20 mouse cellular contexts compared by ENCODE assay signal in the genomic region with DNA sequence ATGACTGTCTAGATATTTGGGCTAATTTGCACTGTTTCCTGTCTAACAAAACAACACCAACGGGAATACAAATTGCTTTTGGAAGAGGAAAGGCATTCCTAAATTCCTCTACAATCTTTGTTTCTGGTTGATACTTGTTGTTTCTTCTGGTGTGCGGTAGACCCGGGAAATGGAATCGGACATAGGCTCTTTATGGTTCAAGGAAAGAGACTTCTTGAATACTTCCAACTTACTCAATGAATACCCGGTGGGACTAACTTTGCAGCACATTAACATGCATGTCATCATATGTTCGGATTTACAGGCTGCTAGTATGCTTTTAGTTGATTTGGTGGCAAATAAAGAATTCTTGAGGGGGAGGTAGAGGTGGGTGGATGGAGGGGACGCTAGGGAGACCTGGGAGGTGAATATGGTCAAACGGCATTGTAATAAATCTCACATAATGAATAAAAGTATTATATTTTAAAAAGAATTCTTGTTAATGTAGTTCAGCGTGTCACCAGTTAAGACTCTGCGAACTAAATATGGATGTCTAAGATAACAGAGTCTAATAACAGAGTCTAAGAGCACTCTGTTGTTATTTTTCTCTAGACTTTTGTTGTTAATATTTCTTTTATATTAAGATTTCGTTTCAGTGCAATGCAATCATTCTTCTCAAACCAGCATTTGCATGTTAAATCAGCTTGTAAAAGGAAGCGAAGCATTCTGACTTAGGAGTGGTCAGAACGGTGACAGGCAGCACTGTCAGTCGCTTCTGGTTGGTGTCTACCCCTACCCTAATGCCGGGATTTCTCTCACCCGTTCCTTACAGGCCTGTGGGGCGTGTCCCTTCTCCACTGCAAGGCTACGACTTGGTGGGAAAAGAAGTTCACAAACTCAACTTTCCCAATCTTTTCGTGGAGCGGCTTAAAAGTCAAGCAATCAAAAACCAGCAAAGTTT. TPM values are rescaled to one million over a fixed set of nuclear protein-coding genes. Genes with fewer than 3 reads are reported as not detected.
A peak's percentile ranks its signal among the peaks of the same experiment; 100 is the strongest.
DNase-seq lines count a peak whose midpoint lies in the region; ATAC-seq and TF ChIP-seq lines count a peak whose summit lies in the region.
"Had no signal": no experiment of that assay in that cellular context is flagged by ENCODE, and none has a peak within 500 bp of the region (broad histone marks: within the 10 kb centered on the region; RNA-seq: fewer than 3 reads in every experiment).

No protein-coding gene starts in this region.

- intact Hi-C loops in heart, postnatal 36 days (cut with DNase I), result no loop called here

- WGBS in heart, postnatal 0 days, result 3% methylated on average over 20 of the region's 20 CpGs
- WGBS in midbrain, embryonic 12.5 days, result 1% methylated on average over 20 of the region's 20 CpGs
- 3% methylated on average over 20 of the region's 20 CpGs for WGBS in midbrain, embryonic 16.5 days
- 4% methylated on average over 20 of the region's 20 CpGs for WGBS in forebrain, embryonic 12.5 days

- DNase-seq in heart, postnatal 0 days (ENCODE audit: low spot score), result peak; percentile 20
- DNase-seq in heart, postnatal 36 days, result no peak
- DNase-seq in retina, postnatal 1 day, result peak; percentile 58
- no peak for DNase-seq in layer of hippocampus, adult 9-11 months
- DNase-seq in layer of hippocampus, adult 18-20 months (ENCODE audit: low spot score in 2 of 2), result no peak
- DNase-seq: adrenal gland, postnatal 25 days; gastrocnemius, postnatal 10 days; heart, postnatal 4 days; kidney, adult 8-10 months; liver, postnatal 0 days; right cerebral cortex, adult 18-20 months had no signal

- no peak for ATAC-seq in heart, postnatal 0 days (ENCODE audit: insufficient read depth, low read depth)
- no peak for ATAC-seq in midbrain, embryonic 12.5 days (ENCODE audit: low FRiP score, low read depth)
- ATAC-seq in midbrain, embryonic 16.5 days, result no peak
- ATAC-seq in forebrain, embryonic 12.5 days (ENCODE audit: low FRiP score), result no peak
- ATAC-seq: liver, postnatal 0 days had no signal

- H3K4me2 ChIP-seq in heart, postnatal 0 days (ENCODE audit: low read depth, low read length), result no peak overlapping the region
- H3K4me2 ChIP-seq in midbrain, embryonic 12.5 days (replicated peaks), result 0 out of 2 replicates have a peak overlapping the region, but pooled peaks have one; percentile 9
- no peak overlapping the region for H3K4me2 ChIP-seq in midbrain, embryonic 16.5 days (ENCODE audit: low read length)
- peak overlapping the region; percentile 55 for H3K4me2 ChIP-seq in forebrain, embryonic 12.5 days

- TF ChIP-seq CTCF in heart, postnatal 0 days (IDR thresholded peaks at IDR 0.05; ENCODE audit: low read depth), result no peak

- peaks cover 96% of the 10 kb centered on the region for H3K27me3 ChIP-seq in heart, postnatal 0 days (ENCODE audit: control insufficient read depth, insufficient read depth, low read length)
- peaks cover 85% of the 10 kb centered on the region for H3K27me3 ChIP-seq in midbrain, embryonic 12.5 days
- peaks cover 48% of the 10 kb centered on the region for H3K27me3 ChIP-seq in midbrain, embryonic 16.5 days (ENCODE audit: control insufficient read depth, insufficient read depth, low read depth, low read length)
- H3K27me3 ChIP-seq in forebrain, embryonic 12.5 days, result peaks cover 69% of the 10 kb centered on the region

- TF ChIP-seq EP300 in heart, postnatal 0 days (IDR thresholded peaks at IDR 0.05; ENCODE audit: low read depth), result no peak

- H3K4me3 ChIP-seq in heart, postnatal 0 days (ENCODE audit: low read depth, low read length), result no peak overlapping the region
- H3K4me3 ChIP-seq in midbrain, embryonic 12.5 days, result no peak overlapping the region
- no peak overlapping the region for H3K4me3 ChIP-seq in midbrain, embryonic 16.5 days (ENCODE audit: low read depth, low read length)
- H3K4me3 ChIP-seq in forebrain, embryonic 12.5 days (replicated peaks), result peak overlapping the region; percentile 35
- H3K4me3 ChIP-seq: heart, embryonic 10.5 days; neural tube, embryonic 12.5 days had no signal

- peaks cover 4% of the 10 kb centered on the region; the same call in 1 of the 2 replicates for H3K4me1 ChIP-seq in heart, postnatal 0 days (ENCODE audit: control insufficient read depth, insufficient read depth)
- H3K4me1 ChIP-seq in midbrain, embryonic 12.5 days, result peaks cover 17% of the 10 kb centered on the region
- H3K4me1 ChIP-seq in midbrain, embryonic 16.5 days (ENCODE audit: control insufficient read depth, insufficient read depth, low read length), result peaks cover 8% of the 10 kb centered on the region
- H3K4me1 ChIP-seq in forebrain, embryonic 12.5 days, result peaks cover 32% of the 10 kb centered on the region

- no peaks in the 10 kb centered on the region for H3K36me3 ChIP-seq in heart, postnatal 0 days (replicated peaks; ENCODE audit: control insufficient read depth, insufficient read depth, low read length)
- H3K36me3 ChIP-seq in midbrain, embryonic 12.5 days, result no peaks in the 10 kb centered on the region
- H3K36me3 ChIP-seq in midbrain, embryonic 16.5 days (ENCODE audit: control insufficient read depth, insufficient read depth, low read length), result no peaks in the 10 kb centered on the region
- no peaks in the 10 kb centered on the region for H3K36me3 ChIP-seq in forebrain, embryonic 12.5 days (replicated peaks)
- H3K36me3 ChIP-seq: G1E; heart, embryonic 10.5 days; neural tube, embryonic 12.5 days had no signal

- no peak overlapping the region for H3K9ac ChIP-seq in heart, postnatal 0 days (replicated peaks; ENCODE audit: low read depth, low read length)
- no peak overlapping the region for H3K9ac ChIP-seq in midbrain, embryonic 12.5 days (replicated peaks)
- no peak overlapping the region for H3K9ac ChIP-seq in midbrain, embryonic 16.5 days (ENCODE audit: low read depth, low read length)
- H3K9ac ChIP-seq in forebrain, embryonic 12.5 days, result peak overlapping the region; percentile 53
- H3K9ac ChIP-seq: liver, postnatal 0 days; neural tube, embryonic 12.5 days had no signal

- no peak overlapping the region for H3K27ac ChIP-seq in heart, postnatal 0 days (ENCODE audit: low read depth)
- H3K27ac ChIP-seq in midbrain, embryonic 12.5 days (replicated peaks), result no peak overlapping the region
- no peak overlapping the region for H3K27ac ChIP-seq in midbrain, embryonic 16.5 days (ENCODE audit: low read length)
- H3K27ac ChIP-seq in forebrain, embryonic 12.5 days, result 0 out of 2 replicates have a peak overlapping the region, but pooled peaks have one; percentile 36
- H3K27ac ChIP-seq: heart, embryonic 10.5 days; neural tube, embryonic 12.5 days had no signal

- H3K9me3 ChIP-seq in heart, postnatal 0 days (replicated peaks; ENCODE audit: control insufficient read depth, low read length), result no peaks in the 10 kb centered on the region
- H3K9me3 ChIP-seq in midbrain, embryonic 12.5 days, result no peaks in the 10 kb centered on the region
- H3K9me3 ChIP-seq in midbrain, embryonic 16.5 days (replicated peaks; ENCODE audit: control insufficient read depth, low read length, poor library complexity, severe bottlenecking), result no peaks in the 10 kb centered on the region
- H3K9me3 ChIP-seq in forebrain, embryonic 12.5 days, result no peaks in the 10 kb centered on the region
- H3K9me3 ChIP-seq: heart, embryonic 10.5 days; neural tube, embryonic 12.5 days had no signal

RNA-seq across cellular contexts. Expression of a gene that starts 4.3 kb away (rescaled TPM):
- total RNA-seq in heart, postnatal 0 days (2014; rRNA removed; ENCODE audit: low replicate concordance), result not detected in 2 replicates
- not detected in 2 replicates for polyA plus RNA-seq in heart, postnatal 0 days (2015; fragmentation: Nextera tagmentation; extraction: Ambion mirVana)
- not detected for total RNA-seq in heart, postnatal 36 days (2021)
- polyA plus RNA-seq in midbrain, embryonic 12.5 days (2016; fragmentation: Nextera tagmentation; extraction: Ambion mirVana), result 0.73 and 4.5 TPM in 2 replicates
- polyA plus RNA-seq in midbrain, embryonic 16.5 days (2015; fragmentation: Nextera tagmentation; extraction: Ambion mirVana), result 4.7 and 8.9 TPM in 2 replicates
- 33.4 and 36.1 TPM in 2 replicates for polyA plus RNA-seq in forebrain, embryonic 12.5 days (2016; fragmentation: Nextera tagmentation; extraction: Ambion mirVana)
- total RNA-seq in layer of hippocampus, adult 18-20 months (2021), result under 1 TPM in 1 of 2 experiments, not detected in 1; 0.13 TPM
- total RNA-seq: adrenal gland, postnatal 25 days; common myeloid progenitor, adult 5-6 weeks; G1E; gastrocnemius, postnatal 10 days; heart, postnatal 4 days; megakaryocyte, adult 5-6 weeks had no signal
- polyA plus RNA-seq: C2C12; G1E; liver, postnatal 0 days; neural tube, embryonic 12.5 days had no signal

Comparison
In these comparisons a context has a peak if more than half of its experiments do, and no peak if none do; other contexts are left out.
1. DNase-seq: peak in heart, postnatal 0 days (single experiment) and retina, postnatal 1 day (single experiment); none in heart, postnatal 36 days (0 of 2), layer of hippocampus, adult 9-11 months (single experiment) and layer of hippocampus, adult 18-20 months (0 of 2).
2. H3K4me2 ChIP-seq: peak in midbrain, embryonic 12.5 days (single experiment) and forebrain, embryonic 12.5 days (single experiment); none in heart, postnatal 0 days (single experiment) and midbrain, embryonic 16.5 days (single experiment).